Mouse (Mus musculus) embryonic facial prominence, embryonic 11.5 days (tissue): ENCODE measurements around the gene Pdzd4. TPM values are rescaled to one million over a fixed set of nuclear protein-coding genes. Genes with fewer than 3 reads are reported as not detected.

Experiments
- ATAC-seq: fragments of 200-750 bp; cut with Nextera tagmentation; replicated peaks from 2 replicates; pipeline ENCODE4 v1.8.0; 2017; ENCODE audit warnings: low read depth; ENCODE audit not compliant: insufficient number of reproducible peaks, low FRiP score, low TSS enrichment
- DNase-seq: peaks from one replicate; pipeline ENCODE4 v3.0.0-alpha.2; 2015; ENCODE audit warnings: low spot score
- H3K27ac ChIP-seq: fragments of 300-500 bp; sonication (generic); replicated peaks from 2 replicates; pipeline ENCODE4 v1.5.1; 2014; ENCODE audit warnings: mild to moderate bottlenecking, low read depth, low read length, control low read depth
- H3K27me3 ChIP-seq: fragments of 300-500 bp; sonication (generic); 2 replicates; pipeline ENCODE4 v1.6.1; 2014; ENCODE audit warnings: mild to moderate bottlenecking, low read length, moderate library complexity, mixed read lengths; ENCODE audit not compliant: control insufficient read depth, insufficient read depth
- H3K36me3 ChIP-seq: fragments of 300-500 bp; sonication (generic); replicated peaks from 2 replicates; pipeline ENCODE4 v1.6.1; 2014; ENCODE audit warnings: low read depth, mild to moderate bottlenecking, low read length, moderate library complexity, mixed read lengths; ENCODE audit not compliant: control insufficient read depth, insufficient read depth
- H3K4me1 ChIP-seq: fragments of 300-500 bp; sonication (generic); 2 replicates; pipeline ENCODE4 v1.6.1; 2014; ENCODE audit warnings: low read length, mixed read lengths; ENCODE audit not compliant: control insufficient read depth, insufficient read depth
- H3K4me2 ChIP-seq: fragments of 300-500 bp; sonication (generic); 2 replicates; pipeline ENCODE4 v1.6.1; 2014; ENCODE audit warnings: low read depth, mild to moderate bottlenecking, control low read depth, low read length, moderate library complexity
- H3K4me3 ChIP-seq: fragments of 300-500 bp; sonication (generic); 2 replicates; pipeline ENCODE4 v1.5.1; 2014; ENCODE audit warnings: low read depth, low read length, control low read depth
- H3K9ac ChIP-seq: fragments of 300-500 bp; sonication (generic); replicated peaks from 2 replicates; pipeline ENCODE4 v1.6.1; 2014; ENCODE audit warnings: mild to moderate bottlenecking, control low read depth, low read length
- H3K9me3 ChIP-seq: fragments of 300-500 bp; sonication (generic); replicated peaks from 2 replicates; pipeline ENCODE4 v1.6.1; 2016; ENCODE audit warnings: mild to moderate bottlenecking, low read length, inconsistent platforms, mixed read lengths; ENCODE audit not compliant: control insufficient read depth
- WGBS: fragments of 180-500 bp; shearing (Covaris S2); extraction: QIAGEN DNeasy Blood & Tissue Kit; methylation state at CpG from one replicate; pipeline ENCODE4 v1.1.7; 2014; 5-methylcytosine and 5-hydroxymethylcytosine counted together
- polyA plus RNA-seq: library from polyadenylated mRNA; unstranded; fragments of >200 nt; fragmentation: Nextera tagmentation; extraction: Ambion mirVana; gene quantifications from 2 replicates; pipeline ENCODE4 v1.2.1, GENCODE M21; 2014

Pdzd4 gene
- polyA plus RNA-seq, 1 experiment from 2014 or later = 0.88 TPM

DNA sequence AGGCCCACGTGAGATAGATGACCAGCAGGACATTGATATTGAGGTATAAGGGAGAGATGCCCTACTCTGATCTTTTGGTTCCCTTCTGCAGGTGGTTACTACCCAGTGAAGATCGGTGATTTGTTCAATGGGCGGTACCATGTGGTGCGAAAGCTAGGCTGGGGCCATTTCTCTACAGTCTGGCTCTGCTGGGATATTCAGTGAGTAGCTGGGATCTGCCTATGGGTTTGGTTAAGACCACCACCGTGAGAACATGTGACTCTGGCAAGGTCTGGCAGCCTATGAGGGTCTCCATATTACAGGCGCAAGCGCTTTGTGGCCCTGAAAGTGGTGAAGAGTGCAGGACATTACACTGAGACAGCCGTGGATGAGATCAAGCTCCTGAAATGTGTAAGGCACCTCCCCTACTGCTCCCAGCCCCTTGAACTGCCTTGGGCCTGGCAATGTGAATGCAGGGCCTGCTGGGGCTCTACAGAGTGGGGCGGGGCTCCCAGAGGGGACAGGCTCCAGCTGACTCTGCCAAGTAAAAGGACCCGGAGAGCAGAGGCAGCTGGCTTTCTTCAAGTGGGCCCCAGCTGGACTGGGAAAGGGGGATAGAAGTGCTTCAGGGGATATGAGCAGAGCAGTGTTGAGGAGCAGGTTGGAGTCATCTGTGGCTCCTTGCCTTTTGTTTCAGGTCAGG lies 49.8 kb downstream of the Pdzd4 start:
- no peak for DNase-seq

DNA sequence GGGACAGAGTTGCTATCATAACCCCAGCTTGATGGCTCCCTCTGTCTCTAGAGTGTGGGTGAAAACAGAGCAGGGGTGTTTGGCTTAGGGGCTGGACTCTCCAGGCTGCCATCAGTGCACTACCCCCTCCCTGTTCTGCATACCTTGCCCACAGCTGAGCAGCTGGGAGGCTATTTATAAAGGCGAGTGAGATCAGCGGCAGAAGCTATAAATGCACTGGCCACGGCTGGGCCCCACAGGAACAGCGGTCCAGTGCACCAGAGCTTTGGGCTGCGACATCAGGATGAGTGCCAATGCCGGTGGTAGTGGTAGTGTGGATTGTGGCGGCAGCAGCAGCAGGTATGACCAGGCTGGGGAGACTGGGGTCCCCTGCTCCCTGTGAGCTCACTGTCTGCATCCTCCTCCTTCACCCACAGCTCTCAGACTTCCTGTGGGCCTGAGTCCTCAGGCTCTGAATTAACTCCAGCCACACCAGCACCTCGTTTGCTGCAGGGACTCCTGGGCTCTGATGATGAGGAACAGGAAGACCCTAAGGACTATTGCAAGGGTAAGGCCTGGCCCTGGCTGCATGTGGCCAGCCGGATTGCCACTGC lies 50.5 kb downstream of the Pdzd4 start, which contains the start of gene Srpk3:
Gene Srpk3, plus strand, starts transcription at position 238 of the 593 bp plus-strand sequence.
- H3K9ac ChIP-seq = no peak within 1 kb of the TSS
- H3K36me3 ChIP-seq = no peaks in the 10 kb centered on the region
- no peaks in the 10 kb centered on the region for H3K4me1 ChIP-seq
- no peak within 1 kb of the TSS for H3K27ac ChIP-seq
- DNase-seq (no peak), ATAC-seq (no peak)
- H3K4me3 ChIP-seq = no peak within 1 kb of the TSS
- no peak within 1 kb of the TSS for H3K4me2 ChIP-seq
- H3K9me3 ChIP-seq = no peaks in the 10 kb centered on the region
- WGBS = 74% methylated on average over 9 of the region's 9 CpGs
- H3K27me3 ChIP-seq = no peaks in the 10 kb centered on the region

More for the DNA sequence above, 49.8 kb downstream of the Pdzd4 start:
- H3K4me3 ChIP-seq = no peak overlapping the region
- no peak overlapping the region for H3K4me2 ChIP-seq
- no peaks in the 10 kb centered on the region for H3K36me3 ChIP-seq
- no peak; the same call in 1 of the 2 replicates for ATAC-seq
- no peaks in the 10 kb centered on the region for H3K4me1 ChIP-seq
- H3K9ac ChIP-seq = no peak overlapping the region
- H3K27me3 ChIP-seq = no peaks in the 10 kb centered on the region
- no peak overlapping the region for H3K27ac ChIP-seq
- WGBS = 77% methylated on average over 10 of the region's 10 CpGs
- H3K9me3 ChIP-seq = no peaks in the 10 kb centered on the region

DNA sequence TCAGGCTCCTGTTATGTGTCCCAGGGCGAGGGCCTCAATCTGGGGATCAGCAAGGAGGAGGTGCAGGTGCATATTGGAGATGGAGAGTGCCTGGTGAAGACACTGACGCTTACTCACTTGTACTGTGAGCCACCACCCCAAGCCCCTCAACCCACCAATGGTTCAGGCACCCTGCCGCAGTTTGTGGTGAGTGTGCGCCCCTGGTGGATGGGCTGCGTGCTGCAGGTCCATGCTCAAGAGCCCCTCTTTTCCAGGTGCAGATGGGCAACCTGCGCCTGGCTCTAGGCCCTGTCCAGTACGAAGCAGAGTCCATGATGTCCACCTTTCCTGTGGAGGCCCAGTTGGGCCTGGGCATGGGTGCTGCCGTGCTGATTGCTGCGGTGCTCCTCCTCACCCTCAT lies 57.5 kb downstream of the Pdzd4 start:
- no peaks in the 10 kb centered on the region for H3K4me1 ChIP-seq
- DNase-seq = peak; percentile 3
- no peaks in the 10 kb centered on the region for H3K36me3 ChIP-seq
- H3K4me3 ChIP-seq = no peak overlapping the region
- no peak overlapping the region for H3K9ac ChIP-seq
- no peaks in the 10 kb centered on the region for H3K9me3 ChIP-seq
- no peaks in the 10 kb centered on the region for H3K27me3 ChIP-seq
- no peak overlapping the region for H3K4me2 ChIP-seq
- ATAC-seq = no peak
- WGBS = 64% methylated on average over 9 of the region's 9 CpGs
- H3K27ac ChIP-seq = no peak overlapping the region

DNA sequence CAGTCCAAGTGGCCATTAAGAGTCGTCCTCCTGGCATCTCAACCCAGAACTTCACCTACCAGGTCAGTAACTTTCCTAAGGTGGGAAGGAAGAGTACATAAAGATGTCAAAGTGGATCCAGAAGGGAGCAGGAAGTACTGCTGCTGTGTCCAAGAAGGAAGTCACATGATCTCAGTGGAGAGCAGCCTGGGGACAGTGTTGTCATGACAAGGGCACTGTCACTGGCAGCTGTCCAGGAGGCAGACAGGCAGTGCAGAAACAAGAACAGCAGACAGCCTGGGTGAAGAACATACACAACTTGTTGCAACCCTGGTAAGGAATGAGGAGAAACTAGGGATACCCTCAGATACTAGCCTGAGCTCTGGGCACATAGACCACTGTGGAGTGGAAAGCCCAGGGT lies 59.5 kb downstream of the Pdzd4 start:
- H3K4me3 ChIP-seq = no peak overlapping the region
- H3K36me3 ChIP-seq = no peaks in the 10 kb centered on the region
- ATAC-seq = no peak
- H3K9ac ChIP-seq = no peak overlapping the region
- no peaks in the 10 kb centered on the region for H3K4me1 ChIP-seq
- H3K4me2 ChIP-seq = no peak overlapping the region
- no peaks in the 10 kb centered on the region for H3K9me3 ChIP-seq
- WGBS = 63% methylated on average over 1 of the region's 1 CpGs
- H3K27me3 ChIP-seq = no peaks in the 10 kb centered on the region
- no peak for DNase-seq
- H3K27ac ChIP-seq = no peak overlapping the region

DNA sequence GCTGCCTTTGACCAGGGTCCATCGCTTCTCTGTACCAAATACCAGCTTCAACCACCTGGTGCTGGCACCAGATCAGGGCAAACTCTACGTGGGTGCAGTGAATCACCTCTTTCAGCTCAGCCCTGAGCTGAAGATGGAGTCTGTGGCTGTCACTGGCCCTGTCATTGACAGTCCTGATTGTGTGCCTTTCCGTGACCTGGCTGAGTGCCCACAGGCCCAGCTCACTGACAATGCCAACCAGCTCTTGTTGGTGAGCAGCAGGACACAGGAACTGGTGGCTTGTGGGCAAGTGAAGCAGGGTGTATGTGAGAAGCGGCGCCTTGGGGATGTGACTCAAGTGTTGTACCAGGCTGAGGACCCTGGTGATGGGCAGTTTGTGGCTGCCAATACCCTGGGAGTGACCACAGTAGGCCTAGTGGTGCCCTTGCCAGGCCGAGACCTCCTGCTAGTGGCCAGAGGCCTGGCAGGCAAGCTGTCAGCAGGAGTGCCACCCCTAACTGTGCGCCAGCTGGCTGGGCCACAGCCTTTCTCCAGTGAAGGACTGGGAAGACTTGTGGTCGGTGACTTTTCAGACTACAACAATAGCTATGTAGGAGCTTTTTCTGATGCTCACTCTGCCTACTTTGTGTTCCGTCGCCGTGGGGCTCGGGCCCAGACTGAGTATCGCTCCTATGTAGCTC lies 66.0 kb downstream of the Pdzd4 start:
- no peaks in the 10 kb centered on the region for H3K36me3 ChIP-seq
- no peaks in the 10 kb centered on the region for H3K9me3 ChIP-seq
- H3K4me2 ChIP-seq = no peak overlapping the region
- H3K27ac ChIP-seq = no peak overlapping the region
- ATAC-seq (no peak), DNase-seq (no peak)
- 80% methylated on average over 13 of the region's 13 CpGs for WGBS
- no peak overlapping the region for H3K9ac ChIP-seq
- no peaks in the 10 kb centered on the region for H3K4me1 ChIP-seq
- H3K4me3 ChIP-seq = no peak overlapping the region
- H3K27me3 ChIP-seq = no peaks in the 10 kb centered on the region

DNA sequence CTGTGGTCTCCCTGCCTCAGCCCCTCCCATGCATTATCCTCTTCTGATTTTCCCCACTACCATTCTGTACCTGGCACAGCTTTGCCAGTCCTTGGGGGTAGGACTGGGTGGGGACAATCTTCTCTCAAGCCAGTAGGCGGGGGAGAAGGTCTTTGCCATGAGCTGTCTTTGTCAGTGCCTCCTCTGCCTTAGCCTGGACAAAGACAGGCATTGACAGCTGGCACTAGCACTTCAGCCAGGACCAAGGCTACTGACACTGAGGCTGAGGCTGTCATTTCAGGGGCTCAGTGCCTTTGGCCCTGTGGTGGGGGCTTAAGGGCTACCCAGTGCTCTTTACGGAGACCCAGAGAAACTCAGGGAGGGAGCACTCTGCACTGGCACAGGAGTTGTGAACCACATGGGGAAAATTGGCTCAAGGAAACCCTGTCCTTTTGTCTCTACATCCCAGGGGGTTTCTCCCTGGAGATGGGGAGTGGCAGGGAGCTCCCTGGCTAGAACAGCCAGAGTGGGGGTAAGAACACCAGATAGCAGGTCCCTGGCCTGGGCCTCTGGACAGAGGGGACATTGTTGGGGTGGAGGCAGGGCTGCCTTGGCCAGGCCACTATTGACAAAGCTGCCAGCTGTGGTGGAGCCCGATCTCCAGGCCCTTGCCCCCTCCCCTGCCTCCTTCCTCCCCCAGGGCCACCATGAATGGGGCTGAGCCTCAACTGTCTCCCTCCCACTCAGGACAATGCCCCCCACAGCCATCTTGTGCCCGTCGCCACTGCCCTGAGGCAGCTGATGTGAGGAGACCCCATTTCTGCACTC lies 68.2 kb downstream of the Pdzd4 start, which contains the start of gene Plxnb3:
Gene Plxnb3, plus strand, starts transcription at position 757 of the 807 bp plus-strand sequence.
- Histone ChIP-seq H3K27ac (no peak within 1 kb of the TSS), H3K4me3 (no peak within 1 kb of the TSS), H3K9me3 (no peaks in the 10 kb centered on the region), H3K4me2 (no peak within 1 kb of the TSS), H3K36me3 (no peaks in the 10 kb centered on the region), H3K27me3 (no peaks in the 10 kb centered on the region), H3K9ac (no peak within 1 kb of the TSS), H3K4me1 (no peaks in the 10 kb centered on the region)
- ATAC-seq = no peak
- 58% methylated on average over 4 of the region's 5 CpGs for WGBS
- DNase-seq = no peak

- no peak overlapping the region for H3K27ac ChIP-seq
- no peak overlapping the region for H3K4me3 ChIP-seq
- H3K9me3 ChIP-seq = no peaks in the 10 kb centered on the region
- no peak overlapping the region for H3K9ac ChIP-seq
- H3K36me3 ChIP-seq = no peaks in the 10 kb centered on the region
- H3K4me1 ChIP-seq = no peaks in the 10 kb centered on the region
- no peaks in the 10 kb centered on the region for H3K27me3 ChIP-seq
- DNase-seq (no peak), ATAC-seq (no peak)
- no peak overlapping the region for H3K4me2 ChIP-seq
- 78% methylated on average over 1 of the region's 1 CpGs for WGBS
Observed at GRCm38 (mm10) chrX:73748977-73749376, 75.8 kb downstream of the Pdzd4 start.
